Mouse (Mus musculus) hindbrain, embryonic 16.5 days (tissue): ENCODE data around the gene Barhl1. TPM values are rescaled to one million over a fixed set of nuclear protein-coding genes. Genes with fewer than 3 reads are reported as not detected.

Source experiments
- ATAC-seq: fragments of 200-750 bp; cut with Nextera tagmentation; 2 replicates; pipeline ENCODE4 v1.8.0; 2017; ENCODE audit warnings: moderate TSS enrichment, moderate library complexity
- H3K27ac ChIP-seq: fragments of 300-500 bp; sonication (generic); 2 replicates; pipeline ENCODE4 v1.5.1; 2014; ENCODE audit warnings: low read depth, mild to moderate bottlenecking, control low read depth, low read length, moderate library complexity
- H3K27me3 ChIP-seq: fragments of 300-500 bp; sonication (generic); replicated peaks from 2 replicates; pipeline ENCODE4 v1.6.1; 2014; ENCODE audit warnings: low read length; ENCODE audit not compliant: control insufficient read depth, insufficient read depth
- H3K36me3 ChIP-seq: fragments of 300-500 bp; sonication (generic); 2 replicates; pipeline ENCODE4 v1.6.1; 2014; ENCODE audit warnings: mild to moderate bottlenecking, low read length, moderate library complexity, mixed read lengths; ENCODE audit not compliant: control insufficient read depth, insufficient read depth
- H3K4me1 ChIP-seq: fragments of 300-500 bp; sonication (generic); 2 replicates; pipeline ENCODE4 v1.6.1; 2014; ENCODE audit warnings: low read depth, low read length; ENCODE audit not compliant: control insufficient read depth, insufficient read depth
- H3K4me2 ChIP-seq: fragments of 300-500 bp; sonication (generic); 2 replicates; pipeline ENCODE4 v1.6.1; 2014; ENCODE audit warnings: mild to moderate bottlenecking, low read length, control low read depth, moderate library complexity
- H3K4me3 ChIP-seq: fragments of 300-500 bp; sonication (generic); 2 replicates; pipeline ENCODE4 v1.5.1; 2014; ENCODE audit warnings: mild to moderate bottlenecking, low read length, control low read depth, moderate library complexity
- H3K9ac ChIP-seq: fragments of 300-500 bp; sonication (generic); 2 replicates; pipeline ENCODE4 v1.6.1; 2014; ENCODE audit warnings: low read depth, mild to moderate bottlenecking, control low read depth, low read length, moderate library complexity
- H3K9me3 ChIP-seq: fragments of 300-500 bp; sonication (generic); 2 replicates; pipeline ENCODE4 v1.6.1; 2014; ENCODE audit warnings: mild to moderate bottlenecking, low read length, moderate library complexity; ENCODE audit not compliant: control insufficient read depth
- WGBS: fragments of 180-500 bp; shearing (Covaris S2); extraction: QIAGEN DNeasy Blood & Tissue Kit; methylation state at CpG from one replicate; pipeline ENCODE4 v1.1.7; 2014; 5-methylcytosine and 5-hydroxymethylcytosine counted together
- polyA plus RNA-seq: library from polyadenylated mRNA; unstranded; fragments of >200 nt; fragmentation: Nextera tagmentation; extraction: Ambion mirVana; gene quantifications from 2 replicates; pipeline ENCODE4 v1.2.1, GENCODE M21; 2015

The Barhl1 gene
- polyA plus RNA-seq, 1 experiment from 2014 or later = 29.3 TPM

- H3K4me3 ChIP-seq = peak overlapping the region; percentile 16
- no peaks in the 10 kb centered on the region for H3K9me3 ChIP-seq
- H3K27ac ChIP-seq = peak overlapping the region; percentile 68
- H3K27me3 ChIP-seq = peaks cover 69% of the 10 kb centered on the region
- peak; percentile 82 for ATAC-seq
- H3K9ac ChIP-seq = peak overlapping the region; percentile 48
- peak overlapping the region; percentile 45 for H3K4me2 ChIP-seq
- H3K4me1 ChIP-seq = peaks cover 16% of the 10 kb centered on the region
- WGBS = under 1% methylated on average over 32 of the region's 39 CpGs
- peaks cover 7% of the 10 kb centered on the region; the same call in 1 of the 2 replicates for H3K36me3 ChIP-seq
Observed at GRCm38 (mm10) chr2:28908389-28909153, 7.9 kb downstream of the Barhl1 start.

DNA sequence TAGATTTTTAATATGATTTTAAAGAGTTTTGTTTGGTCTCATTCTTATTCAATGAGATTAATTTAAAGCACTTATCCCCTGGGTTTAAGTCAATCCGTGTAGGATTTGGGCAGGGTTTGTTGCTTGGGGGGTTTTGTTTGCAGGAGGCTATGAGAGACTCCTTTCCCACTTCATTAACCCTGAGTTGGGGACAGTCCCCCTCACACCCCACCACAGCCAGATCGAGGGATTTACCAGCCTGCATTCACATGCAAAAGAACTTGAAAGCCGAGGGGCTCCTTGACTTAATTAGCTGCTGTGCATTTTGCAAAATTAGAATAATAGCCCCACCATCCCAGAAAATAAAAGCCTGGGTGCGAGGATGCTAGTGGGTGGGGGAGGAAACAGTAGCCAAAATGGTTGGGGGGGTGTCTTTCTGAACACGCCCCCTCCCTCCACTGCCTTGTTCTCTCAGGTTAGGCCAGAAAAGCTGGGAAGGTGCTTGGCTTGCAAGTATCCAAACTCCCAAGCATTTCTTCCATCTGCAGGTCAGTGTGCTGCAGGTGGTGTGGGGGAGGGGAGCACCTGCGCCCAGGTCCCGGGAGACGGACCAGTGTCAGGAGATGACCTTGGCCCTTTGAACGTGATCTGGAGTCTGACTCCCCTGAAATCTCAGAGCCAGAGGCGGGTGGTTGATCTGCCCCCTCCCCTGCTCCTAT, 8.6 kb downstream of the Barhl1 start:
- Histone ChIP-seq H3K4me3 (peak overlapping the region; percentile 16; the same call in 1 of the 2 replicates), H3K4me1 (peaks cover 16% of the 10 kb centered on the region), H3K27me3 (peaks cover 66% of the 10 kb centered on the region), H3K9me3 (no peaks in the 10 kb centered on the region), H3K9ac (no peak overlapping the region), H3K27ac (peak overlapping the region; percentile 68; the same call in 1 of the 2 replicates), H3K4me2 (peak overlapping the region; percentile 45), H3K36me3 (peaks cover 7% of the 10 kb centered on the region; the same call in 1 of the 2 replicates)
- 3% methylated on average over 10 of the region's 10 CpGs for WGBS
- peak; percentile 18 for ATAC-seq

GRCm38 (mm10) chr2:28905561-28905960, 10.9 kb downstream of the Barhl1 start:
- no peak overlapping the region for H3K9ac ChIP-seq
- no peak overlapping the region for H3K27ac ChIP-seq
- peaks cover 7% of the 10 kb centered on the region; the same call in 1 of the 2 replicates for H3K36me3 ChIP-seq
- H3K27me3 ChIP-seq = peaks cover 52% of the 10 kb centered on the region
- WGBS = 28% methylated on average over 4 of the region's 4 CpGs
- no peak overlapping the region for H3K4me3 ChIP-seq
- ATAC-seq = no peak
- H3K4me1 ChIP-seq = peaks cover 14% of the 10 kb centered on the region
- H3K9me3 ChIP-seq = no peaks in the 10 kb centered on the region
- no peak overlapping the region for H3K4me2 ChIP-seq

GRCm38 (mm10) chr2:28904786-28905185, 11.7 kb downstream of the Barhl1 start:
- H3K4me2 ChIP-seq = no peak overlapping the region
- H3K27me3 ChIP-seq = peaks cover 45% of the 10 kb centered on the region
- WGBS = 62% methylated on average over 9 of the region's 9 CpGs
- no peak overlapping the region for H3K27ac ChIP-seq
- peaks cover 10% of the 10 kb centered on the region; the same call in 1 of the 2 replicates for H3K36me3 ChIP-seq
- no peak overlapping the region for H3K4me3 ChIP-seq
- no peak overlapping the region for H3K9ac ChIP-seq
- H3K9me3 ChIP-seq = no peaks in the 10 kb centered on the region
- ATAC-seq = no peak
- H3K4me1 ChIP-seq = peaks cover 14% of the 10 kb centered on the region

DNA sequence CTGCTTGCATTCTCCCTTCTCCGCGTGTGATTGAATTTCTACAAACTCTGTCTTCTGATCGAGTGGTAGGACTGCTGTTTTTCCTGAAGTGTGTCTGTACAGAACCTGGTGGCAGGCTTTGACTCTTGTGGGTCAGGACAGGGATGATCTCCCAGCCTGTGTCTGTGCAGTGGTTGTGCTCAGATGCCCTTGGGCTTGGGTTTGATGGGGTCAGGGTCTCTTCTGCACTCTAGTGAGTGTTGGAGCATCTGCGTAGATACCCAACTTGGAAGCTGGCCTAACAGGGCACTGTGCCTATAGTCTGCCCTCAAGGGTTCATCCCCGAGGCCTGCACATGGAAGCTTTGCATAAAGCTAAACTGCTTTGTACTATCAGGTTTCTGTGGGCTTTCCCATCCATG, 12.6 kb downstream of the Barhl1 start:
- H3K4me2 ChIP-seq = no peak overlapping the region
- H3K36me3 ChIP-seq = peaks cover 10% of the 10 kb centered on the region; the same call in 1 of the 2 replicates
- 81% methylated on average over 5 of the region's 5 CpGs for WGBS
- H3K9me3 ChIP-seq = no peaks in the 10 kb centered on the region
- H3K4me1 ChIP-seq = peaks cover 9% of the 10 kb centered on the region
- no peak overlapping the region for H3K4me3 ChIP-seq
- ATAC-seq = no peak
- H3K27ac ChIP-seq = no peak overlapping the region
- H3K9ac ChIP-seq = no peak overlapping the region
- peaks cover 38% of the 10 kb centered on the region for H3K27me3 ChIP-seq

GRCm38 (mm10) chr2:28902291-28902690, 14.2 kb downstream of the Barhl1 start:
- H3K9me3 ChIP-seq = no peaks in the 10 kb centered on the region

GRCm38 (mm10) chr2:28897340-28897899, 19.0 kb downstream of the Barhl1 start:
- Histone ChIP-seq H3K9ac (no peak overlapping the region), H3K27ac (no peak overlapping the region), H3K4me2 (no peak overlapping the region), H3K4me1 (no peaks in the 10 kb centered on the region), H3K9me3 (no peaks in the 10 kb centered on the region), H3K36me3 (0 out of 2 replicates have a peak, but pooled peaks cover 3% of the 10 kb centered on the region), H3K4me3 (no peak overlapping the region), H3K27me3 (no peaks in the 10 kb centered on the region; the same call in 1 of the 2 replicates)
- 83% methylated on average over 4 of the region's 4 CpGs for WGBS
- no peak for ATAC-seq

More at GRCm38 (mm10) chr2:28902291-28902690, 14.2 kb downstream of the Barhl1 start:
- Histone ChIP-seq H3K27me3 (peaks cover 23% of the 10 kb centered on the region), H3K27ac (no peak overlapping the region), H3K4me2 (no peak overlapping the region), H3K9ac (no peak overlapping the region), H3K36me3 (peaks cover 10% of the 10 kb centered on the region; the same call in 1 of the 2 replicates), H3K4me3 (no peak overlapping the region), H3K4me1 (no peaks in the 10 kb centered on the region; the same call in 1 of the 2 replicates)
- WGBS = 75% methylated on average over 8 of the region's 8 CpGs
- ATAC-seq = no peak

GRCm38 (mm10) chr2:28895876-28896275, 20.6 kb downstream of the Barhl1 start:
- no peaks in the 10 kb centered on the region for H3K27me3 ChIP-seq
- no peak for ATAC-seq
- H3K27ac ChIP-seq = no peak overlapping the region
- no peaks in the 10 kb centered on the region for H3K9me3 ChIP-seq
- H3K4me3 ChIP-seq = no peak overlapping the region
- H3K4me2 ChIP-seq = no peak overlapping the region
- 72% methylated on average over 7 of the region's 7 CpGs for WGBS
- H3K9ac ChIP-seq = no peak overlapping the region
- H3K4me1 ChIP-seq = no peaks in the 10 kb centered on the region
- 0 out of 2 replicates have a peak, but pooled peaks cover 3% of the 10 kb centered on the region for H3K36me3 ChIP-seq

DNA sequence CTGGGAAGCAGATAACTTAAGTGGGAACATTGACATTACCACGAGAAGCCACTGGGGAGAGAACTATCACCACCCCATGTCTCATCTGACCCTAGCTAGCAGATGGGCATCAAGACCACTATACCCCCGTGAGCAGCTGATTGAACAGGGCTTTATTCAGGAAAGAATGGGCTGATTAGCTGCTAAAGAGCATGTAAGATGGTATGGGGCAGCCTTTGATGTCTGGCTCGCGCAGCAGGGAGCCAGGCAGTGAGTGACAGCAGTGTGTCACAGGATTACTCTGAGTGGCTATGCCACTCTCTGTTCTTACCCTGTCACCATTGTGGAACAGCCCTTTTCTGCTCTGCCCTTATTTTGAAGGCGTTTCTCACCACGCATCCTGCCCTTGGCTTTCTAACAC, 22.9 kb downstream of the Barhl1 start:
- H3K27ac ChIP-seq = no peak overlapping the region
- no peak overlapping the region for H3K4me3 ChIP-seq
- ATAC-seq = no peak
- 26% methylated on average over 6 of the region's 6 CpGs for WGBS
- H3K36me3 ChIP-seq = no peaks in the 10 kb centered on the region
- H3K4me2 ChIP-seq = no peak overlapping the region
- H3K27me3 ChIP-seq = no peaks in the 10 kb centered on the region
- no peak overlapping the region for H3K9ac ChIP-seq
- H3K4me1 ChIP-seq = no peaks in the 10 kb centered on the region
- no peaks in the 10 kb centered on the region for H3K9me3 ChIP-seq
